Mouse (Mus musculus) left cerebral cortex, postnatal 36 days (tissue): ENCODE measurements around the gene Dpysl4. TPM values are rescaled to one million over a fixed set of nuclear protein-coding genes. Genes with fewer than 3 reads are reported as not detected.

Experiments used
- DNase-seq, 2 experiments: peaks; one replicate each; pipeline ENCODE4 v3.0.0; 2021 to 2022; ENCODE audit warnings: low spot score in 2 of 2, mixed read lengths in 1 of 2
- intact Hi-C: fragments of 180-260 bp; cut with DNase I; formaldehyde crosslinking; loops from one replicate; pipeline ENCODE4 v1.15.1; 2025
- total RNA-seq, 2 experiments: library from RNA; stranded (reverse); gene quantifications; 2 replicates each; pipeline ENCODE4 v1.2.3; 2021

Dpysl4 gene
- total RNA-seq, 2 experiments from 2014 or later = 55.3 to 56.0 TPM

GRCm38 (mm10) chr7:139094761-139095160 is 9.0 kb downstream of the Dpysl4 start:
- DNase-seq = no peak
- intact Hi-C loops = no loop called here

- intact Hi-C loops = no loop called here
- DNase-seq = no peak
Observed at GRCm38 (mm10) chr7:139095282-139095681, 9.5 kb downstream of the Dpysl4 start.

GRCm38 (mm10) chr7:139096399-139096798 is 10.6 kb downstream of the Dpysl4 start:
- intact Hi-C loops = no loop called here
- no peak for DNase-seq

GRCm38 (mm10) chr7:139100531-139101095 is 14.8 kb downstream of the Dpysl4 start:
- intact Hi-C loops = no loop called here
- no peak for DNase-seq

- DNase-seq = no peak
- intact Hi-C loops = no loop called here
Observed at GRCm38 (mm10) chr7:139101286-139101804, 15.5 kb downstream of the Dpysl4 start.

- peak; percentile 37 to 43 for DNase-seq
Observed at GRCm38 (mm10) chr7:139101826-139102225, 16.0 kb downstream of the Dpysl4 start.

GRCm38 (mm10) chr7:139103960-139104381 is 18.2 kb downstream of the Dpysl4 start:
- intact Hi-C loops = no loop called here
- DNase-seq = no peak

More at GRCm38 (mm10) chr7:139101826-139102225, 16.0 kb downstream of the Dpysl4 start:
- intact Hi-C loops = no loop called here

- no peak for DNase-seq
- intact Hi-C loops = no loop called here
Observed at GRCm38 (mm10) chr7:139105076-139105475, 19.3 kb downstream of the Dpysl4 start.

- intact Hi-C loops = no loop called here
- no peak for DNase-seq
Observed at GRCm38 (mm10) chr7:139105705-139106104, 19.9 kb downstream of the Dpysl4 start.

- DNase-seq = peak in 1 of 2 experiments; percentile 47
- intact Hi-C loops = no loop called here
Observed at GRCm38 (mm10) chr7:139107908-139108650, 22.3 kb downstream of the Dpysl4 start.

- peak; percentile 74 to 80 for DNase-seq
- intact Hi-C loops = no loop called here
Observed at GRCm38 (mm10) chr7:139119152-139119774, 33.5 kb downstream of the Dpysl4 start.

- no peak for DNase-seq
- intact Hi-C loops = loop anchor here (5.0 kb wide), 2 partner anchors 78 to 183 kb away; no protein-coding TSS in a partner anchor
Observed at GRCm38 (mm10) chr7:139119775-139120153, 34.0 kb downstream of the Dpysl4 start.

- no peak for DNase-seq
- intact Hi-C loops = loop anchor here (5.0 kb wide), 1 partner anchor 61 kb away; no protein-coding TSS in a partner anchor
Observed at GRCm38 (mm10) chr7:139125881-139126280, 40.1 kb downstream of the Dpysl4 start.

GRCm38 (mm10) chr7:139126549-139126948 is 40.7 kb downstream of the Dpysl4 start:
- no peak for DNase-seq
- intact Hi-C loops = loop anchor here (5.0 kb wide), 1 partner anchor 61 kb away; no protein-coding TSS in a partner anchor

- intact Hi-C loops = loop anchor here (5.0 kb wide), 1 partner anchor 58 kb away; no protein-coding TSS in a partner anchor
- peak in 1 of 2 experiments; percentile 5 for DNase-seq
Observed at GRCm38 (mm10) chr7:139128994-139129393, 43.2 kb downstream of the Dpysl4 start.

- peak in 1 of 2 experiments; percentile 6 for DNase-seq
- intact Hi-C loops = no loop called here
Observed at GRCm38 (mm10) chr7:139130361-139130760, 44.6 kb downstream of the Dpysl4 start.

GRCm38 (mm10) chr7:139131538-139131937 is 45.7 kb downstream of the Dpysl4 start:
- no peak for DNase-seq
- intact Hi-C loops = no loop called here

- DNase-seq = no peak
- intact Hi-C loops = no loop called here
Observed at GRCm38 (mm10) chr7:139133446-139133845, 47.6 kb downstream of the Dpysl4 start.

- intact Hi-C loops = no loop called here
- no peak for DNase-seq
Observed at GRCm38 (mm10) chr7:139135236-139135635, 49.4 kb downstream of the Dpysl4 start.

- DNase-seq = peak; percentile 48 to 54
- intact Hi-C loops = no loop called here
Observed at GRCm38 (mm10) chr7:139136906-139137491, 51.2 kb downstream of the Dpysl4 start.
